Mouse (Mus musculus) spleen, adult 2 months (tissue): ENCODE measurements around the gene Chchd3. TPM values are rescaled to one million over a fixed set of nuclear protein-coding genes. Genes with fewer than 3 reads are reported as not detected.

ENCODE experiments used
- DNase-seq, 2 experiments: peaks; one replicate each; pipeline versions ENCODE4 v3.0.0 to v3.0.0-alpha.2; 2012 to 2021; ENCODE audit warnings: low spot score in 2 of 2, low read depth in 1 of 2
- H3K27ac ChIP-seq: fragments of 200-500 bp; 2 replicates; pipeline ENCODE4 v1.5.1; 2012; ENCODE audit warnings: low read length, inconsistent platforms; ENCODE audit not compliant: insufficient read depth
- H3K27me3 ChIP-seq: fragments of 200-500 bp; 2 replicates; pipeline ENCODE4 v1.6.1; 2012; ENCODE audit warnings: mild to moderate bottlenecking, moderate library complexity, low read length, inconsistent platforms; ENCODE audit not compliant: control insufficient read depth, insufficient read depth
- H3K36me3 ChIP-seq: fragments of 200-500 bp; 2 replicates; pipeline ENCODE4 v1.6.1; 2012; ENCODE audit warnings: mild to moderate bottlenecking, low read length, inconsistent platforms; ENCODE audit not compliant: control insufficient read depth, insufficient read depth
- H3K4me1 ChIP-seq: fragments of 200-500 bp; 2 replicates; pipeline ENCODE4 v1.6.1; 2011; ENCODE audit warnings: inconsistent platforms; ENCODE audit not compliant: control insufficient read depth, insufficient read depth, insufficient read length
- H3K4me3 ChIP-seq: fragments of 200-500 bp; 2 replicates; pipeline ENCODE4 v1.5.1; 2011; ENCODE audit warnings: mild to moderate bottlenecking, inconsistent platforms; ENCODE audit not compliant: insufficient read depth, insufficient read length; ENCODE audit errors: extremely low read depth
- CTCF ChIP-seq: fragments of 200-500 bp; IDR thresholded peaks from 2 replicates; pipeline ENCODE4 v1.5.1; 2011; ENCODE audit warnings: mild to moderate bottlenecking, inconsistent platforms; ENCODE audit not compliant: insufficient read depth, insufficient read length, insufficient replicate concordance; ENCODE audit errors: extremely low read depth
- POLR2A ChIP-seq: fragments of 200-500 bp; IDR thresholded peaks from 2 replicates; pipeline ENCODE4 v1.6.1; 2011; ENCODE audit warnings: low read depth, low read length, inconsistent platforms
- WGBS: fragments of 180-500 bp; shearing (Covaris S2); methylation state at CpG from one replicate; pipeline ENCODE4 v1.1.7; 2018; 5-methylcytosine and 5-hydroxymethylcytosine counted together
- polyA plus RNA-seq: library from polyadenylated mRNA; depleted of rRNA; stranded (reverse); fragments of >200 nt; gene quantifications from 2 replicates; pipeline ENCODE4 v1.2.3, GENCODE M21; 2012

Chchd3 gene
- polyA plus RNA-seq, 1 experiment: 23.8 TPM

- no peak for TF ChIP-seq CTCF
- TF ChIP-seq POLR2A: no peak
- WGBS: 94% methylated on average over 7 of the region's 7 CpGs
- Histone ChIP-seq H3K4me1 (no peaks in the 10 kb centered on the region), H3K27me3 (no peaks in the 10 kb centered on the region), H3K36me3 (peaks cover 2% of the 10 kb centered on the region), H3K27ac (no peak overlapping the region), H3K4me3 (no peak overlapping the region)
- DNase-seq: no peak
These were observed 222.7 kb downstream of the Chchd3 start for GRCm38 (mm10) chr6:32837165-32837938.

- no peaks in the 10 kb centered on the region for H3K4me1 ChIP-seq
- H3K4me3 ChIP-seq: no peak overlapping the region
- DNase-seq: no peak
- H3K27ac ChIP-seq: no peak overlapping the region
- 0 out of 2 replicates have a peak, but pooled peaks cover 3% of the 10 kb centered on the region for H3K36me3 ChIP-seq
- H3K27me3 ChIP-seq: no peaks in the 10 kb centered on the region
- WGBS: 89% methylated on average over 12 of the region's 12 CpGs
- TF ChIP-seq POLR2A (no peak), CTCF (no peak)
These were observed 236.0 kb downstream of the Chchd3 start for GRCm38 (mm10) chr6:32823856-32824620.

- no peak for DNase-seq
- H3K4me1 ChIP-seq: no peaks in the 10 kb centered on the region
- no peak overlapping the region for H3K4me3 ChIP-seq
- H3K27me3 ChIP-seq: no peaks in the 10 kb centered on the region
- 96% methylated on average over 4 of the region's 4 CpGs for WGBS
- TF ChIP-seq CTCF (no peak), POLR2A (no peak)
- H3K36me3 ChIP-seq: no peaks in the 10 kb centered on the region
- H3K27ac ChIP-seq: no peak overlapping the region
These were observed 241.1 kb downstream of the Chchd3 start for GRCm38 (mm10) chr6:32818961-32819360.

- Histone ChIP-seq H3K4me3 (no peak overlapping the region), H3K4me1 (no peaks in the 10 kb centered on the region), H3K36me3 (no peaks in the 10 kb centered on the region; the same call in 1 of the 2 replicates), H3K27me3 (no peaks in the 10 kb centered on the region), H3K27ac (no peak overlapping the region)
- whole genome bisulfite sequencing: 93% methylated on average over 1 of the region's 1 CpGs
- TF ChIP-seq CTCF (no peak), POLR2A (no peak)
- no peak for DNase-seq
These were observed 251.3 kb downstream of the Chchd3 start for GRCm38 (mm10) chr6:32808796-32809195.

GRCm38 (mm10) chr6:32807771-32808170 lies 252.3 kb downstream of the Chchd3 start:
- TF ChIP-seq POLR2A (no peak), CTCF (no peak)
- no peak overlapping the region for H3K4me3 ChIP-seq
- peaks cover 2% of the 10 kb centered on the region; the same call in 1 of the 2 replicates for H3K36me3 ChIP-seq
- H3K27me3 ChIP-seq: no peaks in the 10 kb centered on the region
- 89% methylated on average over 4 of the region's 4 CpGs for WGBS
- no peak overlapping the region for H3K27ac ChIP-seq
- DNase-seq: no peak
- no peaks in the 10 kb centered on the region for H3K4me1 ChIP-seq

GRCm38 (mm10) chr6:32803646-32804045 lies 256.4 kb downstream of the Chchd3 start:
- WGBS: 96% methylated on average over 4 of the region's 4 CpGs
- H3K27ac ChIP-seq: no peak overlapping the region
- H3K27me3 ChIP-seq: no peaks in the 10 kb centered on the region
- H3K4me1 ChIP-seq: no peaks in the 10 kb centered on the region
- TF ChIP-seq CTCF: no peak
- TF ChIP-seq POLR2A: no peak
- no peak for DNase-seq
- no peak overlapping the region for H3K4me3 ChIP-seq
- peaks cover 9% of the 10 kb centered on the region for H3K36me3 ChIP-seq
